Mouse (Mus musculus) gastrocnemius, postnatal 36 days (tissue): ENCODE data around the gene Igsf3. TPM values are rescaled to one million over a fixed set of nuclear protein-coding genes. Genes with fewer than 3 reads are reported as not detected.

Experiments
- DNase-seq, 2 experiments: peaks; one replicate each; pipeline ENCODE4 v3.0.0; 2022
- intact Hi-C: fragments of 180-260 bp; cut with DNase I; formaldehyde crosslinking; loops from one replicate; pipeline ENCODE4 v1.15.1; 2025
- total RNA-seq, 2 experiments: library from RNA; stranded (reverse); gene quantifications; 2 replicates each; pipeline ENCODE4 v1.2.3; 2021

The Igsf3 gene
- total RNA-seq, 2 experiments from 2014 or later = 3.9 to 4.1 TPM

- intact Hi-C loops = no loop called here
- DNase-seq = no peak
These were observed 60.2 kb downstream of the Igsf3 start for GRCm38 (mm10) chr3:101437021-101437563.

GRCm38 (mm10) chr3:101443265-101443881, 66.5 kb downstream of the Igsf3 start:
- no peak for DNase-seq
- intact Hi-C loops = no loop called here

GRCm38 (mm10) chr3:101444437-101444836, 67.6 kb downstream of the Igsf3 start:
- intact Hi-C loops = no loop called here
- DNase-seq = no peak

GRCm38 (mm10) chr3:101447239-101447638, 70.4 kb downstream of the Igsf3 start:
- DNase-seq = no peak
- intact Hi-C loops = no loop called here

GRCm38 (mm10) chr3:101448765-101449164, 71.9 kb downstream of the Igsf3 start:
- intact Hi-C loops = no loop called here
- no peak for DNase-seq

- no peak for DNase-seq
- intact Hi-C loops = no loop called here
These were observed 74.0 kb downstream of the Igsf3 start for GRCm38 (mm10) chr3:101450811-101451428.

GRCm38 (mm10) chr3:101460618-101461017, 83.7 kb downstream of the Igsf3 start:
- intact Hi-C loops = loop anchor here (5.0 kb wide), 2 partner anchors 483 to 498 kb away; no protein-coding TSS in a partner anchor
- no peak for DNase-seq

GRCm38 (mm10) chr3:101461046-101461445, 84.2 kb downstream of the Igsf3 start:
- intact Hi-C loops = loop anchor here (5.0 kb wide), 2 partner anchors 484 to 499 kb away; no protein-coding TSS in a partner anchor
- DNase-seq = no peak

- intact Hi-C loops = loop anchor here (1.0 to 5.0 kb wide), 4 partner anchors 90 to 500 kb away; no protein-coding TSS in a partner anchor
- DNase-seq = no peak
These were observed 84.9 kb downstream of the Igsf3 start for GRCm38 (mm10) chr3:101461816-101462215.

GRCm38 (mm10) chr3:101462294-101462693, 85.4 kb downstream of the Igsf3 start:
- peak; percentile 55 to 61 for DNase-seq
- intact Hi-C loops = loop anchor here (1.0 to 5.0 kb wide), 4 partner anchors 90 to 500 kb away; no protein-coding TSS in a partner anchor

- no peak for DNase-seq
- intact Hi-C loops = loop anchor here (2.0 to 5.0 kb wide), 3 partner anchors 159 to 501 kb away; no protein-coding TSS in a partner anchor
These were observed 86.6 kb downstream of the Igsf3 start for GRCm38 (mm10) chr3:101463491-101463890.

GRCm38 (mm10) chr3:101469675-101470074, 92.8 kb downstream of the Igsf3 start:
- intact Hi-C loops = no loop called here
- DNase-seq = no peak

GRCm38 (mm10) chr3:101471881-101472280, 95.0 kb downstream of the Igsf3 start:
- no peak for DNase-seq
- intact Hi-C loops = no loop called here

- intact Hi-C loops = no loop called here
- no peak for DNase-seq
These were observed 105.1 kb downstream of the Igsf3 start for GRCm38 (mm10) chr3:101481951-101482350.

GRCm38 (mm10) chr3:101483256-101483983, 106.5 kb downstream of the Igsf3 start:
- intact Hi-C loops = no loop called here
- DNase-seq = no peak

- intact Hi-C loops = no loop called here
- no peak for DNase-seq
These were observed 109.3 kb downstream of the Igsf3 start for GRCm38 (mm10) chr3:101486054-101486765.

GRCm38 (mm10) chr3:101487436-101487835, 110.6 kb downstream of the Igsf3 start:
- DNase-seq = no peak
- intact Hi-C loops = no loop called here

GRCm38 (mm10) chr3:101488204-101488603, 111.3 kb downstream of the Igsf3 start:
- intact Hi-C loops = no loop called here
- DNase-seq = no peak

- intact Hi-C loops = loop anchor here (10.0 kb wide), 1 partner anchor 214 kb away; no protein-coding TSS in a partner anchor
- no peak for DNase-seq
These were observed 113.6 kb downstream of the Igsf3 start for GRCm38 (mm10) chr3:101490515-101490914.

GRCm38 (mm10) chr3:101492908-101493307, 116.0 kb downstream of the Igsf3 start:
- intact Hi-C loops = loop anchor here (10.0 kb wide), 1 partner anchor 212 kb away; no protein-coding TSS in a partner anchor
- DNase-seq = no peak
